Mouse (Mus musculus) cortical plate, adult 2 months (tissue): Measurements from ENCODE around the gene Agfg1.

ENCODE experiments used
- CTCF ChIP-seq: fragments of 200-500 bp; IDR thresholded peaks from 2 replicates; pipeline ENCODE4 v1.5.1; 2011; ENCODE audit warnings: mild to moderate bottlenecking, control low read depth, low read length; ENCODE audit not compliant: insufficient read depth; ENCODE audit errors: extremely low read depth
- POLR2A ChIP-seq: fragments of 200-500 bp; IDR thresholded peaks from 2 replicates; pipeline ENCODE4 v1.6.1; 2011; ENCODE audit warnings: mild to moderate bottlenecking, low read length, control low read depth; ENCODE audit not compliant: insufficient read depth; ENCODE audit errors: extremely low read depth

DNA sequence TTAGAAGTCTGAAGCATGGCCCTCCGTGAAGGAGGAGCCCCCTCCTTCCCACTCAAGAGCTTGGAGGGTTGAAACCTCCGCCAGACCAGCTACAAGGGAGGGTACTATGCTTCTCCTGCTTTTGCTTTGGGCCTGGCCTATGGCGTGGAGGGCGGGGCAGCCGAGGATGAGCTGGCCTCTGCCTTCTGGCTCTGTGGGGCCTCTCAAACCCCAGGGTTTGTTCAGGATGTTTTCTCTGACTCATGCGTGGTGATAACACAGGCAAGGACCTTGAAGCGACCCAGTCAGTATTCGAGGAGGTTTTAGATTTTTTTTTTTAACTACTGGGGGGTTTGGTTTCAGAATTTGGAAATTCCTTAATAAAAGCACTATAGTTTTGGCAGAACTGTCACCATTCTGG is 4.7 kb upstream of the Agfg1 start:
- TF ChIP-seq CTCF (no peak), POLR2A (no peak)
